Mouse (Mus musculus) thymus, adult 2 months (tissue): ENCODE data around the gene Tbx15.

ENCODE experiments used
- CTCF ChIP-seq: fragments of 200-500 bp; IDR thresholded peaks from 2 replicates; pipeline ENCODE4 v1.5.1; 2012; ENCODE audit warnings: mild to moderate bottlenecking, control low read depth, low read length, moderate library complexity, borderline replicate concordance; ENCODE audit not compliant: control insufficient read depth, poor library complexity, insufficient read depth; ENCODE audit errors: extremely low read depth
- POLR2A ChIP-seq: fragments of 200-500 bp; IDR thresholded peaks from 2 replicates; pipeline ENCODE4 v1.6.1; 2012; ENCODE audit warnings: mild to moderate bottlenecking, low read length, control low read depth, moderate library complexity; ENCODE audit not compliant: control insufficient read depth, poor library complexity, insufficient read depth; ENCODE audit errors: extremely low read depth

DNA sequence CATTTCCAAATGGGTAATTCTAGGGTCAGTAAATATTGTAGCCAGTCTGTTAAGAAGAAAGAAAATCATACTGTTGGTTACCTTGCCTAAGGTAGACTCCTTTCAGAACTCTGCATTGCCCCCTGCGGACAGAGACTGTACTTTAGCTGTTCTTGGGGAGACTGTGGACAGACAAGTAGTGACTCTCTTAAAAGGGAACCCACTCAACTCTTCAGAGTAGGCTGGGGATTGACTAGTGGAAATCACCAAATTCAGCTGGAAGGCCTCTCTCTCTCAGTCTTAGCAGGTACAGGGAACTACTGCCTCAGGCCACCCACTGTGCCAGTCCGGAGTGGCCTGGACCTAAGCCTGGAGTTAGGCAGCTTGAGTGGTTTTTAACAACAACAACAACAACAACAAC, 21.8 kb downstream of the Tbx15 start:
- TF ChIP-seq CTCF (no peak), POLR2A (no peak)
